Mouse (Mus musculus) frontal cortex, adult 2 months (tissue): ENCODE data around the gene 1700016K19Rik. TPM values are rescaled to one million over a fixed set of nuclear protein-coding genes. Genes with fewer than 3 reads are reported as not detected.
"Not testable (repeated sequence)": the region's sequence is repeated elsewhere in the genome, so short reads cannot be mapped to it uniquely, and the experiment has no call there.

ENCODE experiments used
- DNase-seq, 2 experiments: peaks; one replicate each; pipeline ENCODE4 v3.0.0; 2022; ENCODE audit warnings: low spot score in 1 of 2; ENCODE audit errors: extremely low spot score in 1 of 2
- polyA plus RNA-seq: library from polyadenylated mRNA; depleted of rRNA; stranded (reverse); fragments of >200 nt; gene quantifications from 2 replicates; pipeline ENCODE4 v1.2.3, GENCODE M21; 2012

1700016K19Rik gene
- polyA plus RNA-seq, 1 experiment, result 8.4 TPM

GRCm38 (mm10) chr11:75983194-75983593, 16.5 kb upstream of the 1700016K19Rik start:
- no peak for DNase-seq

GRCm38 (mm10) chr11:75984581-75984980, 15.1 kb upstream of the 1700016K19Rik start:
- no peak for DNase-seq

- DNase-seq, result no peak
Measured at GRCm38 (mm10) chr11:75985948-75986347, 13.8 kb upstream of the 1700016K19Rik start.

DNA sequence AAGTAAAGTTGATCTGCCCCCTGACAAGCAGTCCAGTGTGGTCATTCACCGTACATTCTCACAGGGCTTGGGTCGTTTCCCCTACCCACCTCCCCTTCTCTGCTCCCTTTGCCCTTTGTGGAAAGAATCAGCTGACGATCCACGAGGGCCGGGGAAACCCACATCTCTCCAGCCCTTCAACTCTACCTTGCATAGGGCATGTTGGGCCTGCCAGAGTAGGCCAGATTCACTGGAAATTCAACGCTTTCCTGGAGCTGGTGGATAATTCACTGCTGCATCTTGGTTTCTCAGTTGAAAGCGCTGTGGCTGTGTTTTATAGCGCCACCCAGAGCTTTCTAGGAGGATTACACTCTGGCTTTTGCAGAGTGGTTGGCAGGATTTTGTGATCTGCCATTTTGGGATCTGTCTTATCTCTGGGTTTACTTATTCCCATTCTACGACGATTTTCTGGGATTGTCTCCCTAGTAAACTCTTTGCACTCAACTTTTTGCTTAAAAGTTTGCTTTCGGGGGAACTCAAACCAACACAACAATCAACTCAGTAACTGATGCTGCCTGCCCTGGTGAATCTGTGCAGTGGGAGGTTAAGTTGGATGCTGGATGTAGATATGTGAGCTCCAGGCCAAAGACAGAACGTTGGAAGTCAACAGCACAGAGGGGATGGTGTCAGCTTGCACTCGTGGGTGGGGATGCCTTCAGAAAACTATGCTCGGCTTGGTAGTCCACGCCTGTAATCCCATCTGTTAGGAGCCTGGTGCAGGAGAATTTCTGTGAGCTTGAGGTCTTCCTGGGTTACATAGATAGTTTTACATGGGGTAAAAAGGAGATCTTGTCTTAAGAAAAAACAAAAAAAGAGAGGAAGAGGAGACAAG, 8.5 kb upstream of the 1700016K19Rik start:
- DNase-seq, result no peak

- no peak for DNase-seq
Measured at GRCm38 (mm10) chr11:75991911-75992310, 7.8 kb upstream of the 1700016K19Rik start.

DNA sequence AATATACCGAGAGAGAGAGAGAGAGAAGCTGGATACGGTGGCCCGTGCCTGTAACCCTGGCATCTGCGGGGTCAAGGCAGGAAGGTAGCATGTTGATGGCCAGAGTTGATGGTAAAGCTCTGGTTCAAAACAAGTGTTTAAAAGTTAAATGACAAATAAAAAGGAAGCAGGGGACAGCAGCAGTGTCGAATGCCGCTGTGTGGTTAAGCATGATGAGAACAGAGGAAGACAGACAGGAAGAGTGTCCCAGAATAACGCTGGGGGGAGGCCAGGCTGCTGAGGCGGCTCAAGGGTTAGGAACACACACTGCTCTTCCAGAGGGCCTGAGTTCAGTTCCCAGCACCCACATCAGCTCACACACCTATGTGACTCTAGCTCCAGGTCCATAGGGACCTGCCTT, 7.2 kb upstream of the 1700016K19Rik start:
- DNase-seq, result no peak

DNA sequence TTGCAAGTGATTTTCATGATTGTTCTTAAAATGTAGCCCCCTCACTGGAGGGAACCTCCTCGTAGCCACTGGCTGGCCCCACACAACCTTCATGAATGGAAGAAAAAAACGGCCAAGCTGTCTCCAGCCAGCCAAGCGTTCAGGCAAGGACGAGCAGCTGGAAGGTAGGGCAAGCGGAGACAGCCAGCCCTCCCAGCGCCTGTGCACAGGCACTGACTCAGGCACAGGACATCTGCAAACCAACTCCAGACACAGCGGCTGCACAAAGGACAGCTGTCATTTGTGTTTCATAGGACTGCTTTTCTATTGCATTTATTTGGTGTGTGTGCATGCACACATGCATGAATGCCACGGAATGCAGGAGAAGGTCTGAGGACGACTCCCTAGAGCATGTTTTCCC, 5.4 kb upstream of the 1700016K19Rik start:
- DNase-seq, result no peak

DNA sequence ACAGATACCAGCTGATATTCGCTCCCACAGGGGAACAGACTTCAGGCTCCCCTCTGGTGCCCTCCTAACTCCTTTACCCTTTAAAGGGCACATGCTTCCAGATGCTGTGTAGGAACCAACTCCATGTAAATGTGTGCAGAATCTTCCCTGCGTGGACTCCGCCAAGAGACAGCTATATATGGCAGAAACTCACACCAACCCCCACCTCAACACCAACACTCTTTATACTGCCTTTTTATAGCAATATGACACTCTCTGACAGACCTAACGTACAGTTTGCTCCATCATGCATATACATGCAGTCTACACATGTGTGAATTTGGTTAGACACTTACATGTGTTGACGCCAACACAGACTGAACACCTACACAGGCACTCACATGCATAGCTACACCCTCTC, 989 bp downstream of the 1700016K19Rik start:
- DNase-seq, result peak; percentile 13 to 42

DNA sequence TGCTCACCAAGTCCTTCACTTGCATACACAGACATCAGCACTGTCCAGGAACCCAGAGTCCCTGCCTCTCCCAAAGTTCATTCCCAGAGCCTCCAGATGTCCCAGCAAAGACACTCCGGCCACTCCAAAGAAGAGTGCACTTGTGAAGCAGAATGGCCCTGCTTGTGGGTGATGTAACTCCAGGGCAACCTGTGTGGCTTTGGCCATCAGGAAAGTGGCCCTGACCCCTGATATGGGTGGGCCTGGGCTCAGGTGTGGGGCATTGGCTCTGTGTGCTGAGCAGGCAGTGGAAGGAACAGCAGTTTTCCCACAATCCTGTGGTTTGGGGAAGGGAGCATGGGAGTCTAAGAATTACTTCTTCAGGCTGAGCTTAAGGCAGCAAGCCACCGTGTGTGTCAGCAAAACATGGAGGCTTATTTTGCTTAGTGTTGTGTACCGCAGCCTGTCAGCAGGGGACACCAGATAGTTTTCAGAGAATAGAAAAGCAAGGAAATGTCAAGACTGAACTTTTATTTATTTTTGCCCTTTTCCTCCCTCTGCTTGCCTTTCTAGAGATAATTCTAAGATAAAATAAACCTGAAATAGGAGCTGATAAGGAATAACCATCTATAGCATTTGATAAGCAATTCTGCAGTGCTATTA, 1.6 kb downstream of the 1700016K19Rik start:
- peak in 1 of 2 experiments; percentile 13 for DNase-seq

DNA sequence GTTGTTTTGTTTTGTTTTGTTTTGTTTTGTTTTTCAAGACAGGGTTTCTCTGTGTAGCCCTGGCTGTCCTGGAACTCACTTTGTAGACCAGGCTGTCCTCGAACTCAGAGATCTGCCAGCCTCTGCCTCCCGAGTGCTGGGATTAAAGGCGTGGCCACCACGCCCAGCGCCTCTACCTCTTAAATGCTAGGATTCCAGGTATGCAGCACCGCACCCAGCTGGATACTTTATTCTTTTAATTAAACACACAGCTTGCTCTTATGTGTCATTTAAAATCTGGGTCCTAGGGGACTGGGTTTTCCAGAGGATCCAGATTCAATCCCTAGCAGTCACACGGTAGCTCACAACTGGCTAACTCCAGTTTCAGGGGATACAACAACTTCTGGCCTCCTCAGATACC, 4.6 kb downstream of the 1700016K19Rik start:
- not testable (repeated sequence) for DNase-seq

- no peak for DNase-seq
Measured at GRCm38 (mm10) chr11:76008162-76008561, 8.4 kb downstream of the 1700016K19Rik start.

GRCm38 (mm10) chr11:76009101-76009500, 9.4 kb downstream of the 1700016K19Rik start:
- DNase-seq, result no peak

DNA sequence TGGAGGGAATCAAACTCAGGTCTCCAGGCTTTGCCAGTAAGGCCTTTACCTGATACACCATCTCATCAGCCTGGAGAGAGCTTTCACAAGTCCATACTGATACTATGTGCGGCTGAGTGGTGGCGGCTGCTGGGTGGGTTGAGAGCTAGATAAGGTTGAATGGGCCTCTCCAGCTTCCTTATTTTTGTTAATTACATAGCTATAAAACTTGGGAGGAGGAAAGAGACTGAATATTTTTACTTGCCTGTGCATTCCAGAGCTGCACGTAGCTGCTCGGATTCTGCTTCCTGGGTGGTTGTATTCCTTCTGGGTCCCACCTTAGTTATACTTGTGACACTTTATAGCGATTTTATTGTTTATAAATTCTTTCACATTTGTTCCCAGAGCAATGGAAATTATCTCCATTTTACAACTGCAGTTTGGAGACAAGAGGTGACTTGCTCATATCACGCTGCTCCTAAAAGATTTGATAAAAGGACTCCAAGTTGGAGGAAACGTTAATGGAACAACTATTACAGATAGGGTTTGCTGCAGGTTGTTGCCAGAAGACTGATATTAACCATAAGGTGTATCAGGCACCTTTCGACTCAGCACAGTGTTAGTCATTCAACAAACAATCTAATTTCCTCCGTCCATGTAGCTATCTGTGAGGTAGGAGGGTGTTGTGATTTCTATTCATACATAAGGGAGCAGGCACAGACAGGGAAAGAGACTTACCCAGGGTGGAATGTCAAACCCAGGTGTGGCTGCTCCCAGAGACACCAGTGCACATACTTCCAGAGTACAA, 11.3 kb downstream of the 1700016K19Rik start:
- no peak for DNase-seq

- no peak for DNase-seq
Measured at GRCm38 (mm10) chr11:76015251-76015650, 15.5 kb downstream of the 1700016K19Rik start.

- no peak for DNase-seq
Measured at GRCm38 (mm10) chr11:76015814-76016213, 16.1 kb downstream of the 1700016K19Rik start.

- DNase-seq, result no peak
Measured at GRCm38 (mm10) chr11:76019879-76020278, 20.2 kb downstream of the 1700016K19Rik start.

GRCm38 (mm10) chr11:76020916-76021315, 21.2 kb downstream of the 1700016K19Rik start:
- no peak for DNase-seq

GRCm38 (mm10) chr11:76025080-76025583, 25.4 kb downstream of the 1700016K19Rik start:
- no peak for DNase-seq

- no peak for DNase-seq
Measured at GRCm38 (mm10) chr11:76026527-76027138, 26.9 kb downstream of the 1700016K19Rik start.
